Mouse (Mus musculus): ENCODE measurements around the gene Rtl6.

The Rtl6 gene

GRCm38 (mm10) chr15:84538974-84539588 is 18.5 kb downstream of the Rtl6 start:
- DNase-seq (ENCODE audit: low read depth in 2 of 2, low spot score in 2 of 2), result no peak

- DNase-seq (ENCODE audit: low read depth in 2 of 2, low spot score in 2 of 2), result no peak
Observed at GRCm38 (mm10) chr15:84537117-84537516, 20.5 kb downstream of the Rtl6 start.

- no peak for DNase-seq (ENCODE audit: low read depth in 2 of 2, low spot score in 2 of 2)
Observed at GRCm38 (mm10) chr15:84536611-84537010, 21.0 kb downstream of the Rtl6 start.

GRCm38 (mm10) chr15:84535953-84536352 is 21.7 kb downstream of the Rtl6 start:
- peak in 1 of 2 experiments; percentile 33 for DNase-seq (ENCODE audit: low read depth in 2 of 2, low spot score in 2 of 2)

GRCm38 (mm10) chr15:84532211-84532610 is 25.4 kb downstream of the Rtl6 start:
- DNase-seq (ENCODE audit: low read depth in 2 of 2, low spot score in 2 of 2), result no peak

GRCm38 (mm10) chr15:84531535-84531934 is 26.1 kb downstream of the Rtl6 start:
- no peak for DNase-seq (ENCODE audit: low read depth in 2 of 2, low spot score in 2 of 2)

- no peak for DNase-seq (ENCODE audit: low read depth in 2 of 2, low spot score in 2 of 2)
Observed at GRCm38 (mm10) chr15:84526921-84527320, 30.7 kb downstream of the Rtl6 start.

- no peak for DNase-seq (ENCODE audit: low read depth in 2 of 2, low spot score in 2 of 2)
Observed at GRCm38 (mm10) chr15:84525222-84525883, 32.3 kb downstream of the Rtl6 start.

GRCm38 (mm10) chr15:84522953-84523689 is 34.5 kb downstream of the Rtl6 start:
- no peak for DNase-seq (ENCODE audit: low read depth in 2 of 2, low spot score in 2 of 2)

GRCm38 (mm10) chr15:84521486-84521885 is 36.1 kb downstream of the Rtl6 start:
- DNase-seq (ENCODE audit: low read depth in 2 of 2, low spot score in 2 of 2), result no peak

GRCm38 (mm10) chr15:84518540-84518939 is 39.1 kb downstream of the Rtl6 start:
- no peak for DNase-seq (ENCODE audit: low read depth in 2 of 2, low spot score in 2 of 2)

GRCm38 (mm10) chr15:84512626-84513296 is 44.9 kb downstream of the Rtl6 start:
- no peak for DNase-seq (ENCODE audit: low read depth in 2 of 2, low spot score in 2 of 2)

- no peak for DNase-seq (ENCODE audit: low read depth in 2 of 2, low spot score in 2 of 2)
Observed at GRCm38 (mm10) chr15:84509981-84510380, 47.6 kb downstream of the Rtl6 start.

- DNase-seq (ENCODE audit: low read depth in 2 of 2, low spot score in 2 of 2), result no peak
Observed at GRCm38 (mm10) chr15:84509161-84509560, 48.5 kb downstream of the Rtl6 start.

- no peak for DNase-seq (ENCODE audit: low read depth in 2 of 2, low spot score in 2 of 2)
Observed at GRCm38 (mm10) chr15:84506026-84506425, 51.6 kb downstream of the Rtl6 start.

GRCm38 (mm10) chr15:84504895-84505294 is 52.7 kb downstream of the Rtl6 start:
- no peak for DNase-seq (ENCODE audit: low read depth in 2 of 2, low spot score in 2 of 2)
